Mouse (Mus musculus) embryo, embryonic 11 days (tissue): ENCODE results near the gene Gm3371.
A peak's percentile ranks its signal among the peaks of the same experiment; 100 is the strongest.
"Not testable (repeated sequence)": the region's sequence is repeated elsewhere in the genome, so short reads cannot be mapped to it uniquely, and the experiment has no call there.

Experiments used
- DNase-seq: peaks from one replicate; pipeline ENCODE4 v3.0.0-alpha.2; 2015

Gm3371 gene

DNA sequence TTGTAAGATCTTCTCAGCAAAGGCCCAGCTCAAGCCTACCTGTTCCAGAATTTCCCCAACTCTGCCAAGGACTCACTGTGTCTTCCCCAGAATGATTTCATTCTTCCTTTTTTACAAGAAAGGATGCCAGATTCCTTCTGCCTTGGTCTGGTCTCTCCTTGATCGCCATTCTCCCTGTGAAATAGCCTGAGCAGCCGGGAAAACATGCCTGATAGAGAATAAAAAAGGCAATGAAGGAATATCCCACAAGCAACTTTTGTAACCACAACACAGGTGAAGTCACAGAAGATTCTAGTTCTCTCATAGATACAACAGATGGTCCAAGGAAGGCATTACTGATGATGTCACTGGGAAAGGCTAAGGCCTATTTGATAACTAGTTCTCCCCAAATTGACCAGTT lies at the start of gene Gm3371:
TSS of gene Gm3371 (minus strand) at position 101 of the 400 bp plus-strand sequence.
- DNase-seq: not testable (repeated sequence)

DNA sequence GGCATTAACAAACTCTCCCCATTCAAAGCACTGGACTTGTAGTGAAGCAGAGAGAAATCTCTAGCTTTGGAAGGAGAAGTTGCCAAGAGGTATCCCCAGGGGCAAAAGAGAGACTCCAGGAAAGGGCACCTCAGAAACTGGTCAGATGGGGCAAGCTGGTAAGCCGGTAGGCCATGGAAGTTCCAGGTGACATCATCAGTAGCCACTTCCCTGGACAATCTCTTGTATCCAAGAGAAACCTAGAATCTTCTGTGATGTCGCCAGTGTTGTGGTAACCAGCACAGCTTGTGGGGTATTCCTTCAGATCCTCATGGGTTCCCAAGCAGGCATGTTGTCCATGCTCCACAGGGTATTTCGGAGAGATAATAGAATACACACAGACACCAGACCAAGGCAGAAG lies 22.8 kb upstream of the Gm3371 start, which contains the start of gene Gm8232:
TSS of gene Gm8232 (plus strand) at position 301 of the 400 bp plus-strand sequence.
- DNase-seq: not testable (repeated sequence)

DNA sequence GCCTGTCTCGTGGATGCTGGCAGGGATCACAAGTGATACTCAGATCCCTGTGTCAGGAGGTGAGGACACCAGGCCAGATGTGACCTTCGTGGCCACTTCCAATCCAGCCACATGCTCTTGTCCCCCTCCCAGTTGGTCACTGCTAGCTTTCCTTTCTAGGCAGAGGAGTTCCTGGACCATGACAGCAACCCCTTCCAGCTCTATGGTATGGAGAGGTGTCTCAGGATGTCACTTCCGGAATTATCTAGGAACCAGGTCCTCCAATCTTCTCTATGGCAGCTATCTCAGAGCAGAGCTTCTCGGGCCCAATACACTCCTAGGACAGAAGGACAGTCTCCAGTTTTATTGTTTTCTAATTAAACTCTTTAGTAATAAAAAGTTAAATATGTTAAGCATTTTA lies 26.3 kb downstream of the Gm3371 start:
- not testable (repeated sequence) for DNase-seq

DNA sequence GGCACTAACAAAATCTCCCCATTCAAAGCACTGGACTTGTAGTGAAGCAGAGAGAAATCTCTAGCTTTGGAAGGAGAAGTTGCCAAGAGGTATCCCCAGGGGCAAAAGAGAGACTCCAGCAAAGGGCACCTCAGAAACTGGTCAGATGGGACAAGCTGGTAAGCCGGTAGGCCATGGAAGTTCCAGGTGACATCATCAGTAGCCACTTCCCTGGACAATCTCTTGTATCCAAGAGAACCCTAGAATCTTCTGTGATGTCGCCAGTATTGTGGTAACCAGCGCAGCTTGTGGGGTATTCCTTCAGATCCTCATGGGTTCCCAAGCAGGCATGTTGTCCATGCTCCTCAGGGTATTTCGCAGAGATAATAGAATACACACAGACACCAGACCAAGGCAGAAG lies 45.4 kb downstream of the Gm3371 start, which contains the start of gene Gm8229:
TSS of gene Gm8229 (plus strand) at position 301 of the 400 bp plus-strand sequence.
- DNase-seq: not testable (repeated sequence)

DNA sequence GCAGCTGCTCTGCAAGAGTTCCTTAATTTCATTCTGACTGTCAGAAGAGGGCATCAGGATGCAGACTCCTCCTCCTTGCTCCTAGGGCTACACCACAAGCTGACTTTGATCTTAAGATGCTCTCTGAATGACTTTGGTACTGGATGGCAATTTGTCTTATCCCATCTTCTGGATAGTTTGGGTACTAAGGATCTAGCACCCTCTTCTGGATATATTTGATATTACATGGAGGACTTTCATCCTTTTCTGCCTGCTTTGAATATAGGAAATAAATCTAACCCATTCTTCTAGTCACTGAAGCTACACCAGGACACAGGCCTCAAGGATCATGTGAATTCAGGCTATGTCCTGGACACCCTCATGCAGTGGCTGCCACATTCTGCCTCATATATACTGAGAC lies 48.2 kb downstream of the Gm3371 start:
- peak; percentile 2 for DNase-seq

DNA sequence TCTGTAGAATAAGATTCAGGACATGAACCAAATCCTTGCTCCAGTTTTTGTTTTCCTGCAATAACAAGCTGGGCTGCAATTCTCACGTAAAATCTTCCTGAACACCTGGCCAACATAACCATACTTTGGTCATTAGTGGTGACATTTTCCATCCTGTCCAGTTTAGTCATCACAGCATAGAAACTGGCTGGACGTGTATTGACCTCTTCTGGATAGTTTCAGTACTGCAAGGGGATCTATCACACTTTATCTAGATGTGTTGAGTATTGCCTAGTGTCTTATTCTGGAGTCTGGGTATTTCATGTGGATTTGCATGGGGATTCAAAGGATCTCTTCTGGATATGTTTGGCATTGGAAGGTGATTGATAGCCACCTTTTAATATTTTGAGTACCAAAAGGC lies 49.1 kb downstream of the Gm3371 start:
- peak; percentile 0 for DNase-seq
